Mouse (Mus musculus): ENCODE measurements around the gene Iqcf4. TPM values are rescaled to one million over a fixed set of nuclear protein-coding genes. Genes with fewer than 3 reads are reported as not detected.

Iqcf4 gene
- polyA plus RNA-seq, 1 experiment from 2014 or later = not detected

Other genes starting within 250 kb of the Iqcf4 start
- 39.0 and 47.0 TPM in 2 replicates for gene Dusp7, start 202.4 kb downstream of the Iqcf4 start, polyA plus RNA-seq (2015; fragmentation: Nextera tagmentation; extraction: Ambion mirVana)
- 786 and 956 TPM in 2 replicates for gene Rpl29, start 141.5 kb downstream of the Iqcf4 start, polyA plus RNA-seq (2015; fragmentation: Nextera tagmentation; extraction: Ambion mirVana)
- 42.2 and 48.6 TPM in 2 replicates for gene Acy1, start 132.7 kb downstream of the Iqcf4 start, polyA plus RNA-seq (2015; fragmentation: Nextera tagmentation; extraction: Ambion mirVana)
- 38.9 and 40.8 TPM in 2 replicates for gene Abhd14b, start 123.5 kb downstream of the Iqcf4 start, polyA plus RNA-seq (2015; fragmentation: Nextera tagmentation; extraction: Ambion mirVana)
- gene Abhd14a, start 123.3 kb downstream of the Iqcf4 start, polyA plus RNA-seq (2015; fragmentation: Nextera tagmentation; extraction: Ambion mirVana) = 75.0 TPM in 2 replicates
- 83.2 and 91.4 TPM in 2 replicates for gene Pcbp4, start 117.7 kb downstream of the Iqcf4 start, polyA plus RNA-seq (2015; fragmentation: Nextera tagmentation; extraction: Ambion mirVana)
- gene Gpr62, start 105.1 kb downstream of the Iqcf4 start, polyA plus RNA-seq (2015; fragmentation: Nextera tagmentation; extraction: Ambion mirVana) = 0.37 and 0.55 TPM in 2 replicates
- gene Rrp9, start 95.0 kb downstream of the Iqcf4 start, polyA plus RNA-seq (2015; fragmentation: Nextera tagmentation; extraction: Ambion mirVana) = 39.9 and 40.2 TPM in 2 replicates
- gene Parp3, start 94.0 kb downstream of the Iqcf4 start, polyA plus RNA-seq (2015; fragmentation: Nextera tagmentation; extraction: Ambion mirVana) = 6.1 and 8.5 TPM in 2 replicates
- not detected in 2 replicates for gene Iqcf1, start 71.0 kb downstream of the Iqcf4 start, polyA plus RNA-seq (2015; fragmentation: Nextera tagmentation; extraction: Ambion mirVana)
- not detected in 2 replicates for gene Iqcf5, start 56.4 kb downstream of the Iqcf4 start, polyA plus RNA-seq (2015; fragmentation: Nextera tagmentation; extraction: Ambion mirVana)
- gene Iqcf3, start 9.4 kb downstream of the Iqcf4 start, polyA plus RNA-seq (2015; fragmentation: Nextera tagmentation; extraction: Ambion mirVana) = not detected in 2 replicates
- gene Iqcf6, start 55.6 kb upstream of the Iqcf4 start, polyA plus RNA-seq (2015; fragmentation: Nextera tagmentation; extraction: Ambion mirVana) = not detected in 2 replicates
- 0.06 and 0.09 TPM in 2 replicates for gene Grm2, start 85.1 kb upstream of the Iqcf4 start, polyA plus RNA-seq (2015; fragmentation: Nextera tagmentation; extraction: Ambion mirVana)
- gene Tex264, start 114.9 kb upstream of the Iqcf4 start, polyA plus RNA-seq (2015; fragmentation: Nextera tagmentation; extraction: Ambion mirVana) = 72.9 and 79.5 TPM in 2 replicates
- 4.3 and 6.2 TPM in 2 replicates for gene Rad54l2, start 218.2 kb upstream of the Iqcf4 start, polyA plus RNA-seq (2015; fragmentation: Nextera tagmentation; extraction: Ambion mirVana)